Mouse (Mus musculus) NIH3T3 (cell line): ENCODE data around the gene Il17a.
"Not testable (repeated sequence)": the region's sequence is repeated elsewhere in the genome, so short reads cannot be mapped to it uniquely, and the experiment has no call there.

ENCODE experiments used
- DNase-seq: peaks from one replicate; pipeline ENCODE4 v3.0.0-alpha.2; 2012; ENCODE audit warnings: low read depth

The Il17a gene

GRCm38 (mm10) chr1:20730903-20731302 lies at the start of gene Il17a:
Gene Il17a (plus strand): TSS chr1:20730905.
- DNase-seq = no peak

DNA sequence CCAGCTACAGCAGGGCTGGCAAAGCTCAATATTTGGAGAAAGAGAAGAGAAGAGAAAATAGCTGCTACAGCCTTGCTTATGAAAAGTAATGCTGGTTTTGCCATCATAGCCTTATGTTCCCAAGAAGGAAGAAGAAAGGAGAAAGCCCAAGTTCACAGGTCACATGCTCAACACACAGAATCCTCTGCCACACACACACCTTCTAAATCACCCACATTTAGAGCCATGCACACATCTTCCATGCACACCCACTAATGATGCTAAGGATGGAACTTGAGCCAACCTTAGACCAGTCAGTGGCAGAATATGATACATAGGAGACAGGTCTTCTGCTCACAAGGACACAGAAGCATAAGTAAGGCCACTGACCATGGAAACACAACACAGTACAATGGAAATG lies 47.9 kb upstream of the Il17a start:
- no peak for DNase-seq

DNA sequence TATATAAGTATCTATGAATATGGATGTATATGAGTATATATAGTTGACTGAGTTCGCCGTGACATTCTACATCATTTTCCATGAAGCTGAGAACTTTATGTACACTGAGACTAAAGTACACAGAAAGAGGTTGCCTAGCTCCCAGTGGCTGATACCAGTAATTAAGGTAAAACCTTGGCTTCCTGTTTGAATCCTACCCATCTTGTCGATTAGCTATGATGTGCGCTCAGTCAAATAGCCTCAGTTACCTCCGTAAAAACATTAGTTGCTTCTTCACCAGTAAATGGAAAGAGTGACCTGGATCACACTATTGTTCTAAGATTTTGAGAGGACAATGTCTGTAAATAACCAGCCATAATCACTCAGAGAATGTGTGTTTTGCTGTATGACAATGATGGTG lies 47.3 kb upstream of the Il17a start:
- no peak for DNase-seq

GRCm38 (mm10) chr1:20683853-20684252 lies 46.9 kb upstream of the Il17a start:
- DNase-seq = no peak

DNA sequence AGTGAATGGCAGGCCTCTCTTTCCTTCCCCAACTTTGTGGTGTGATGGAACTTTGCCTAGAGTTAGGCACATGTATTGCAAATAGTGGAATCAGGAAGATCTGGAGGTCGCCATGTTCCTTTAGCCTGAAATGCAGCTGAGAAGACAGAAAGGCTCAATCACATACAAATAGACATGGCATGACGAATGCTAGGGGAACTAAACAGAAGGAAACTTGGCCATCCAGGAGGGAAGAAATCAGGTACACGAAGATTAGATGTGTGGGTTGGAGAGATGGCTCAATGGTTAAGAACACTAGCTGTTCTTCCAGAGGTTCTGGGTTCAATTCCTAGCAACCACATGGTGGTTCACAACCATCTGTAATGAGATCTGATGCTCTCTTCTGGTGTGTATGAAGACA lies 46.3 kb upstream of the Il17a start:
- DNase-seq = no peak

GRCm38 (mm10) chr1:20685393-20685792 lies 45.3 kb upstream of the Il17a start:
- DNase-seq = no peak

DNA sequence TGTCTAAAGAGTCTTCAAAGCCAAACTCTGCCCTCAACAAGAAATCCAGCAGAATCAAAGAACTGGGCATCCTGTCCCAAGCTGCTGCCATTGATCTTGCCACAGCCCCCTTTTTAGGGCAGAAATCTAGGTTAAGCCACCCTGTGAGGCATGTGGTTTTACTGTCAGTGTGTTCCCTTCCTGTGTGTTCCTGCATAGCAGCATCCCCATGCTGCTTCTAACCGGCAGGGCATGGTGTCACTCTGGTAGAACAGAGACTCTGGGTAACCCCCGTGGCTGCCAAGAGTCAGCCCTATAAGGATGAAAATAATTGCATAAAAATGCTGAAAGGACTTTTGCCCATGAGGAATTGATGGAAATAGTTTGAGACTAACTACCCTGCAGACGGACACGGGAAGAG lies 44.8 kb upstream of the Il17a start:
- peak; percentile 41 for DNase-seq

DNA sequence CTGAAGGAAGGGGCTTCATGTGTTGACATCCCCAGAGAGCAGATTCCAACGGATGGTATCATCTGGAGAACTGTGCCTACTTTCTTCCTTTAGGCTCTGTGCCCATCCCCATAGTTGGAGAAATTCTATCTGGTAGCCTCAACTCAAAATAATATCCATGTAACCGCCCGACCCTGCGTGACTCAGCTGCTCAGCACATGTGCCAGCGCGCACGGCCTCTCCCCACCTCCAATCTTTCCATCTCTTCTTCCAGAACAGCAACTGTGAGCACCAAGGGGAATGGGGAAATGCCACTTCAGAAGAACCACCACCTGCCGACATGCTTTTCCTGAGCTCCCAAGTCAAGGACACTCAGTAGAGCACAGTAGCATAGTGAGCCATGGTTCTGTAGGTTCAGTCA lies 39.4 kb upstream of the Il17a start:
- DNase-seq = no peak

- DNase-seq = no peak
Observed at GRCm38 (mm10) chr1:20693634-20694313, 36.9 kb upstream of the Il17a start.

- DNase-seq = peak; percentile 51
Observed at GRCm38 (mm10) chr1:20700011-20700410, 30.7 kb upstream of the Il17a start.

GRCm38 (mm10) chr1:20736572-20736971 lies 5.9 kb downstream of the Il17a start:
- DNase-seq = no peak

DNA sequence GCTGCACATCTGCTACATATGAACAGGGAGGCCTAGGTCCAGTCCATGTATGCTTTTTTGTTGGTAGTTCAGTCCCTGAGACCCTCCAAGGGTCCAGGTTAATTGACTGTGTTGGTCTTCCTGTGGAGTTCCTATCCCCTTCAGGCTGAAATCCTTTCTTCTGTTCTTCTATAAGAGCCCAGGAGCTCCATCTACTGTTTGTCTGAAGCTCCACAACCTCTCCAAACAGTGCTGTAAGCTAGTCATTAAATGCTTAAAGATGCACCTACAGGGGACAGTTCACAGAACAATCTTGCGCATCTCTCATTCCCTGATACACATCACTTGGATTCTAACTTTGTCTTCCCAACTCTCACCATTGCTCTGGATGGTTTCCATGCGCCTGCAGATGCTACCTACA lies 7.8 kb downstream of the Il17a start:
- peak; percentile 37 for DNase-seq

GRCm38 (mm10) chr1:20740496-20740998 lies 9.8 kb downstream of the Il17a start:
- DNase-seq = no peak

- DNase-seq = no peak
Observed at GRCm38 (mm10) chr1:20754439-20754838, 23.7 kb downstream of the Il17a start.

GRCm38 (mm10) chr1:20757586-20757985 lies 26.9 kb downstream of the Il17a start:
- DNase-seq = no peak

DNA sequence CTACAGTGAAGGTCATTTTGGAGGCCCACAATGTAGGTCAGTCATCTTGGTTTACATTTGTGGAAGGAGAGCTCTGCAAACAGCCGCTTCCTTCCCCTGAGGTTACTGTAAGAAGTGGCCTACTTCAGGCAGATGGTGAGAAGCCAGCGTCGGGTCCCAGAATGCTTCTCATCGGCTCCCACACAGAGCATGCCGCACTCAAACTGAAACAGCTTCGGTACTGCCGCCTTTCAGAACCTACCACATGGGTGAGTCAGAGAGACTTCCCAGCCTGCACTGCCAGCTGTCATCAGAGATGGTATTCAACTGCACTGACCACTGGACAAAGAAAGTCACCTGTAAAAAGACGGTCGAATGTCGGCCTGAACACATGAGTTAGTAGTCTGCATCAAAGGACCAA lies 29.1 kb downstream of the Il17a start:
- DNase-seq = no peak

GRCm38 (mm10) chr1:20760331-20760730 lies 29.6 kb downstream of the Il17a start:
- DNase-seq = no peak

- DNase-seq = no peak
Observed at GRCm38 (mm10) chr1:20761411-20761810, 30.7 kb downstream of the Il17a start.

DNA sequence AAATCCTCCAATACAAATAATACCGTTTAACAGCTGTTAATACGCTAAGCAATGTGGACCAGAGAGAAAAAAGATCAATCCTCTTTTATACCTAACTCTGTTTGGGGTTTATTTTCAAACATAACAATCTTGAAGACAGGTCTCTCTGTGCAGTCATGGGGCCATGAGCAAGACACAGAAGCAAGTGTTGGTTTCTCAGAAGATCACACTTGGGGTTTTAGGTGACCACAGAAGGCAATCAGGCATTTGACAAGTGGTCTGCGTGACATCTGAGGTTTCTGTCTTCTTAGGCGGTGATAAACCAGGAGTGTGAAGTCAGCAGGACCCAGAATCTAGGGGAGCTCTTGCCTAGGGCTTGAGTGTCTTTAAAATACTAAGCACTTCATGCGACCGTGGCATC lies 35.8 kb downstream of the Il17a start:
- no peak for DNase-seq

DNA sequence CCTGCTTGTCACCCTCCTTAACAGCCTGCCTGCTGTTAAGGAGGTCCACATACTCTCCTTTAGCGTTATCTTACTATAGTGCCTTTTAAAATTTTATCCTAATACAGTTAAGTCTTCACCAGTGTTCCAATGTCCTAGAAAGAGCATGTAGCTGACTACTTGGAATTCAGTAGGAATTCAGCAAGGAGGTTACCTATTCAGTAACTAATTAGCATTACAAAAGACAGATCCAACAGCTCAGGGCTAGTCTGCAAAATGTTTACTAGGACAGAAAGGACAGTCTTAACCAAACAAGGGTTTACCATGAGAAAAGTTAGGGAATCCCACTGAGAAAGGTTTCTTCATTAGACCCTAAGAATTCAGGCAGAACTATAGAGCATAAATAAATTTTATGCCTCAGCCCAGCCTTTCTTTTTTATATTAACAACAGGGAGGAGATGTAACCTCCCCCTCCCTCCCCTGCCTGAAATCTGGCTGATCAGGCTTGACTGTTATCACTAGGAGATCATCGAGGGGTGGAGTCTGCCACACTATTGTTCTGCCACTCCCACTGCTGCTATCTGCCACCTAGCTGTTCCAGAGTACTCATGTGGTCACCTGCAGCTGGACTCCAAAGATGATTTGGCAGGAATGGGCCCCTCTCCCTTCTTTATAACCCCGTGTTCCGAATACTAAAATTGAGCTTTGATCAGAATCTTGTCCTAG lies 43.5 kb downstream of the Il17a start:
- DNase-seq = not testable (repeated sequence)

DNA sequence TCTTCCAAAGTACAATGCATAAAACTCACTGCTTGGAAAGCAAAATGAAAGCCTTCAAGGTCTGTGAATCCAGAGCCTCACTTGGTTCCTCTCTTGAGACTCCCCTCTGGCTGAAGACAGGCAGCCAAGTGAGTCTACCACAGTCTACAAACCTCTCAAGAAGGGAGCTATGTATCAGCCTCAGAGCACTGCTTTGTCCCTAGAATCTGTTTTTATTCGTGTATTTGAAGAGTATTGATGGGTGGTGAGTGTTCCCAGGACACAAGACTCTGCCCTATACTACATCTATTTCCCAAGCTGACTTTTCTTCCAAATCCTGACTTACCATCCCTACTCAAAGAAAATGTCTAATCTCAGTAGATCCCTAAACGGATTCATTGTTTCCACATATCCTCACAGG lies 47.7 kb downstream of the Il17a start:
- DNase-seq = no peak
